Mouse (Mus musculus) layer of hippocampus, adult 2 months (tissue): ENCODE data around the gene Tob2. TPM values are rescaled to one million over a fixed set of nuclear protein-coding genes. Genes with fewer than 3 reads are reported as not detected.

Experiments used
- DNase-seq, 2 experiments: peaks; one replicate each; pipeline ENCODE4 v3.0.0; 2022; ENCODE audit warnings: low spot score in 2 of 2
- H3K27ac ChIP-seq: fragments of 200-600 bp; 2 replicates; pipeline ENCODE4 v1.8.1; 2022
- H3K4me3 ChIP-seq: fragments of 200-600 bp; 2 replicates; pipeline ENCODE4 v1.8.1; 2022; ENCODE audit warnings: mild to moderate bottlenecking
- CTCF ChIP-seq: fragments of 200-600 bp; conservative IDR thresholded peaks from 2 replicates; pipeline ENCODE4 v1.8.1; 2022; ENCODE audit warnings: antibody characterized with exemption, mild to moderate bottlenecking, moderate library complexity
- long read RNA-seq, 2 experiments: library from polyadenylated mRNA; stranded (forward); transcript quantifications; one replicate each; pipeline ENCODE4 v2.0.0; 2021; ENCODE audit warnings: borderline mapping rate in 2 of 2
- total RNA-seq, 2 experiments: library from RNA; stranded (reverse); gene quantifications; 2 replicates each; pipeline ENCODE4 v1.2.3; 2021

Gene Tob2
- 10 to 100 TPM; 28.6 to 38.4 TPM for total RNA-seq
- long read RNA-seq, experiment 1, full-length matches to known transcripts = 6 of 11 reads
- long read RNA-seq, experiment 1, partial matches to known transcripts = 0 of 11 reads
- long read RNA-seq, experiment 1, other reads (novel, unspliced or antisense) = 5 of 11 reads
- long read RNA-seq, experiment 2, full-length matches to known transcripts = 8 of 12 reads
- long read RNA-seq, experiment 2, partial matches to known transcripts = 0 of 12 reads
- long read RNA-seq, experiment 2, other reads (novel, unspliced or antisense) = 4 of 12 reads

DNA sequence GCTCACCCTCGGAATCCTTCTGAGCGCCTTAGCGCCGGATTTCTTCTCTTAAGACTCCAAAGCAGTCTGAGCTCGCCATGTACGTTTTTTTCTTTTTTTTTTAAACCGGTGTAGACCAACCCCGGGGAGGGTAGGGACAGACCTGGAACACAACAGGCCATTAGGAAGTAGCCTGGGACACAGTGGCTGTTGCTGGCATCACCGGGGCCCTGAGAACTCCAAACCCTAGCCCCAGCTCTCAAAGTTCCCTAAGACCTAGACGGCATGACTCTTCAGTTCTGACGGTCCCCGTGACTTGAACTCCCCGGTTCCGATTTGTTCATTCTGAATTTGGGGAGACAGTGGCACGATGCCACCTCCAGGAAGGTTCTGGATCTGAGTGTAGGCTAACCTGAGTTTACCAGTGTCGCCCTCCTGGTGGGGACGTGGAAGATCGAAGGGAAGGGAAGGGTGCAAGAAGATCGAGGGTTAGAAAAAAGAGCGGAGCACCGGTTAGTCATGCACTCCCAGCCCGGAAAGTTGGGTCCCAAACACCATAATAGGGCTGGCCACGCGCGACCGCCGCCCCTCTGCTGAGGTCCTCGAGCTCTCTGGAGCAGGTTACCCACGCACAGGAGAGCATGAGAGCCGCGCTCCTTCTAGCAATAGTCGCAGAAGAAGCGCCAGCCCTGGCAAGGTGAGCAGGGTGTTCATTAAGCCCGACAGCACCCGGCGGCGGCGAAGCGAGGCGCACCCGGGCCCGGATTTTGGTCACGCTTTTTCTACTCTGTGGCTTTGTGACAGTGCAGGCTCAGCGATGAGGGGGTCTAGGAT is at the start of gene Tob2:
Gene Tob2 (minus strand): TSS at position 280 of the 813 bp plus-strand sequence.
- Histone ChIP-seq H3K27ac (peak within 1 kb of the TSS; percentile 96), H3K4me3 (peak within 1 kb of the TSS; percentile 69)
- DNase-seq = peak; percentile 62 to 63
- peak; percentile 45; the same call in 1 of the 2 replicates for TF ChIP-seq CTCF

DNA sequence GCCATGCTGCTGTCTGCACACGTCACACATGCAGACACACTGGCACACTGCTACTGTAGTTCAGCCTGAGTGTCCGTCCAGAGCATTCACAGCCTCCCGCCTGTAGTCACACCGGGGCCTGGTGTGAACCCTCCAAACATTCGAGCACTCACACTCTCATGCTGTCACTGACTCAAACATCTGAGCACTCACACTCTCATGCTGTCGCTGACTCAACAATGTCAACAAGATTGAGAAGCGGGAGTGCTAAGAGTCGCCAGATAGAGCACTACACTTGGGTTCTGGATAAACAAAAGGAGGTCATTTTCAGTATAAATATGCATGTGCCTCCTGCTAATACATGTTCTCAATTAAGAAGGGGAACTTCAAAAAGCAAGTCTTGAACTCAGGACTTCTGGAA is 49.4 kb upstream of the Tob2 start:
- TF ChIP-seq CTCF = no peak
- Histone ChIP-seq H3K4me3 (no peak overlapping the region), H3K27ac (no peak overlapping the region)
- no peak for DNase-seq

DNA sequence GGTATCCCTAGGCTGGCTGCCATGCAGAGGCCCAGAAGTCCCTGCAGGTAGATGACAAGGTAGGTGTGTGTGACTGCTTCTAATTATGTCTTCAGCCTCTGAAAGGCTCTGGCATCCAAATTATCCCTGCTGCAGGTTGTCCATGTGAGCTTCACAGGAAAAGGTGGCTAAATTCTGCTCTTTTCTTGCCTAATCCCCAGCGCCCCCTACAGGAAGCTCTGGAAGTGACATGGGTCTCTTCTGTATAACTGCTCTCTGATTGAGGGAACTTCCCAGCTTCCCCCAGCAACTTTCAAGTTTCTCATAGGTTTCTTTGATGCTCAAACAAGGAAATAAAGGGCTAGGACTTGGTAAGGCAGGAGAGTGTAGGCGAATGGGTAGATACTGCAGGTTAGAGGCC is 46.3 kb upstream of the Tob2 start:
- H3K27ac ChIP-seq = no peak overlapping the region; the same call in 1 of the 2 replicates
- peak; percentile 41 to 87 for DNase-seq
- H3K4me3 ChIP-seq = no peak overlapping the region
- TF ChIP-seq CTCF = peak; percentile 94

DNA sequence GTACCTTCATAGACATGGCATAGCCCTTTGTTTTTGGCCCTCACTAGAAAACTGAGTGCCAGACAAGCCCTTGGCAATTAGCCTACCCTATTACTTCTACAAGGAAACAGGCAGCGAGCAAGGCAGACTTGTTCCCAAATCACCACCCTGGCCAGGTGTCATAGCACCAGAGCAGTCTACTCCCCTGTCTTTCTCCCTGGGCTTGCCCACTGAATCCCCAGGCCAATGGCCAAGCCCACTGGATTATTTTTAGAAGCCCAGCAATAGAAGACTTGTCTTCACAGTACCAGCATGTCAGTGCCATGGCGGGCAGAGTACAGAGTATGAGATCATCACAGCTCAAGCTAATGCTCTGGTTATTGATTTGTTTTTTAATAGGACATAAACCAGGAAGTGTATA is 40.2 kb upstream of the Tob2 start:
- Histone ChIP-seq H3K27ac (peak overlapping the region; percentile 84), H3K4me3 (no peak overlapping the region; the same call in 1 of the 2 replicates)
- no peak for TF ChIP-seq CTCF
- no peak for DNase-seq

GRCm38 (mm10) chr15:81897607-81898285 is 39.1 kb upstream of the Tob2 start:
- DNase-seq = no peak
- Histone ChIP-seq H3K27ac (peak overlapping the region; percentile 84), H3K4me3 (no peak overlapping the region)
- TF ChIP-seq CTCF = no peak

- Histone ChIP-seq H3K27ac (peak overlapping the region; percentile 84), H3K4me3 (no peak overlapping the region)
- no peak for TF ChIP-seq CTCF
- DNase-seq = peak; percentile 48 to 55
These were observed 37.8 kb upstream of the Tob2 start for GRCm38 (mm10) chr15:81896407-81896806.

DNA sequence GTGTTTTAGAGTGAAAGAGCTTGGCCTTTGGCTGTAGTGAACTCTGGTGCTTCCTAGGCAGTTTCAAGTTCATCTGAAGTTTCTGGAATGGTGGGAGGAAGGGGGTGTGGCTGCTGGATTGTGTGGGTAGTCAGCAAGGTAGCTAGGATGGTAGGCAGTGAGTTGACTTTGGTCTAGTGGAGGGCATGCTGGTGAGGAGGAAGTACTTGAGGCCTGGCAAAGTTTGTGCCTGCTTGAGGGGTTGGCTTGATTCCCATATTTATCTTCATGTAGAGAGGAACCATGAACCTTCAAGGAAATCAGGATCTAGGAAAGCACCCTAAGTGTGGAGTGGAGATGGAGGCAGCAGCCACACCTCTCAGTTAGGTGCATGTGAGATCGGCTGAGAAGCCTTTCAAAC is 35.4 kb upstream of the Tob2 start:
- no peak for TF ChIP-seq CTCF
- no peak for DNase-seq
- peak overlapping the region; percentile 62; the same call in 1 of the 2 replicates for H3K27ac ChIP-seq

DNA sequence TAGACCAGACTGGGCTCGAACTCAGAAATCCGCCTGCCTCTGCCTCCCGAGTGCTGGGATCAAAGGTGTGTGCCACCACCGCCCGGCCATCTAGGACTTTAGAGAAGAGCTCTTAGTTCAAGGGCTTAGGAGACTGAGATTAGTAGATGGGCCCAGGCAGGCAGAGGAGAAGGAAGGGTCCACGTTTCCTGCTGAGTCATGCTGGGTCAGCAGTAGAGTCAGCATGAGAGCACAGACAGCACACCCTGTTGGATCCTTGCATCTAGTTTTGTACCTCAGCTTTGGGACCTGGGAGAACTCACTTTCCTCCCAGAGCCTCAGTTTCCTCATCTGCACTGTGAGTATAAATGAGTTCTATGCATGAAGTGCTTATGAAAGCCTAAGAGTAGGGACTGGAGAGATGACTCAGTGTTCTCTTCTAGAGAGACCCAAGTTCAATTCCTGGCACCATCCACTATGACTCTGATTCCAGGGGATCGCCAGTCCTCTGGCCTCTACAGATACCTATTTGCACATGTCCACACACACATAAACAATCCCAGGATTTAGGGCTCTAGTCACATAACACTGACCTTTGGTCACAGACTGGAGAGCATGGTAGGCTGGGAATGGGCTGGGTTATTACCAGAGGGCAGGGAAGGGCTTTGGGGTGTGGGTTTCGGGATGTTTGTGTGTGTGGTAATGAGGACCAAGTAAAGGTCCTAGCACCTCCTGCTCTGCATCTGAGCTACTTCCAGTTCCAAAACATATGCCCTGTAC is 33.4 kb upstream of the Tob2 start:
- no peak for DNase-seq
- peak overlapping the region; percentile 43; the same call in 1 of the 2 replicates for H3K27ac ChIP-seq
- no peak overlapping the region for H3K4me3 ChIP-seq
- no peak for TF ChIP-seq CTCF

More for the DNA sequence above, 35.4 kb upstream of the Tob2 start:
- H3K4me3 ChIP-seq = no peak overlapping the region

DNA sequence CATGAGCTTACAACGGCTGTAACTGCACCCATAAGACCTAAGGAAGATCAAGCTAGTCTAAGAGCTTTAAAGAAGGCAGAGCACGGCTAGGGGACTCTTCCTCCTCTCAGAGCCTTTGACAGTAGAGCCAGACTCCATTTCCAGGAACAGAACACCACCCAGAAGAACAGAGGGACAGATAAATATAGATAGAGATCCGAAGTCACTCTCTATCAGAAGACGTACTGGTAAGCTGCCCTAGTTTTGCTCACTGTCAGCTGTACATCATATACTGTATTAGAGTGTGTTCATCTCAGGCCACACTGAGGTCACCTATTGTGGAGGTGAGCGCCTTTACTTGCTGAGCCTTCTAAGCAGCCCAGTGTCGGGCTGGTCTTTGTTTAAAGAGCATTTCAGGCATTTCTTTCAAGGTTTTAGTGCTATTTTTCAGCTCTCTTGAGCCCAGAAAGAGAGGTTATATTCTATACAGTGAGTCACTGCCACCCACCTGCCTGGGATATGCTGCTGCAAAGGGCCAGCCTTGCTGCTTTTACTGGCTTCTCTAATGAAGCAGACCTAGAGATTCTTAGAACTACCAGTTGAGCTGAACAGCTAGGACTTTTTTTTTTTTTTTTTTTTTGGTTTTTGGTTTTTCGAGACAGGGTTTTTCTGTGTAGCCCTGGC is 32.7 kb upstream of the Tob2 start:
- Histone ChIP-seq H3K27ac (peak overlapping the region; percentile 43; the same call in 1 of the 2 replicates), H3K4me3 (no peak overlapping the region)
- no peak for TF ChIP-seq CTCF
- DNase-seq = no peak

- no peak for DNase-seq
- Histone ChIP-seq H3K4me3 (no peak overlapping the region), H3K27ac (peak overlapping the region; percentile 16; the same call in 1 of the 2 replicates)
- no peak for TF ChIP-seq CTCF
These were observed 30.6 kb upstream of the Tob2 start for GRCm38 (mm10) chr15:81889175-81889574.

GRCm38 (mm10) chr15:81886795-81887550 is 28.4 kb upstream of the Tob2 start:
- no peak overlapping the region for H3K4me3 ChIP-seq
- TF ChIP-seq CTCF = peak; percentile 34; the same call in 1 of the 2 replicates
- peak overlapping the region; percentile 54 for H3K27ac ChIP-seq
- DNase-seq = no peak
